Mouse (Mus musculus) forebrain, embryonic 13.5 days (tissue): ENCODE measurements around the gene Efna5. TPM values are rescaled to one million over a fixed set of nuclear protein-coding genes. Genes with fewer than 3 reads are reported as not detected.

ENCODE experiments used
- ATAC-seq: fragments of 200-750 bp; cut with Nextera tagmentation; 2 replicates; pipeline ENCODE4 v1.8.0; 2017
- H3K27ac ChIP-seq: fragments of 300-500 bp; sonication (generic); 2 replicates; pipeline ENCODE4 v1.5.1; 2015; ENCODE audit warnings: inconsistent platforms, mild to moderate bottlenecking, moderate library complexity
- H3K27me3 ChIP-seq: fragments of 300-500 bp; sonication (generic); 2 replicates; pipeline ENCODE4 v1.6.1; 2015; ENCODE audit warnings: mild to moderate bottlenecking, inconsistent platforms
- H3K36me3 ChIP-seq: fragments of 300-500 bp; sonication (generic); 2 replicates; pipeline ENCODE4 v1.6.1; 2015; ENCODE audit warnings: mild to moderate bottlenecking, inconsistent platforms; ENCODE audit not compliant: poor library complexity, severe bottlenecking
- H3K4me1 ChIP-seq: fragments of 300-500 bp; sonication (generic); 2 replicates; pipeline ENCODE4 v1.6.1; 2015; ENCODE audit warnings: inconsistent platforms
- H3K4me2 ChIP-seq: fragments of 300-500 bp; sonication (generic); 2 replicates; pipeline ENCODE4 v1.6.1; 2015; ENCODE audit warnings: inconsistent platforms, mild to moderate bottlenecking, moderate library complexity
- H3K4me3 ChIP-seq: fragments of 300-500 bp; sonication (generic); 2 replicates; pipeline ENCODE4 v1.5.1; 2015; ENCODE audit warnings: mild to moderate bottlenecking, inconsistent platforms
- H3K9ac ChIP-seq: fragments of 300-500 bp; sonication (generic); 2 replicates; pipeline ENCODE4 v1.6.1; 2015; ENCODE audit warnings: mild to moderate bottlenecking, inconsistent platforms
- H3K9me3 ChIP-seq: fragments of 300-500 bp; sonication (generic); replicated peaks from 2 replicates; pipeline ENCODE4 v1.6.1; 2016; ENCODE audit warnings: inconsistent platforms
- WGBS: fragments of 180-500 bp; shearing (Covaris S2); methylation state at CpG from one replicate; pipeline ENCODE4 v1.1.7; 2015; 5-methylcytosine and 5-hydroxymethylcytosine counted together
- polyA plus RNA-seq: library from polyadenylated mRNA; unstranded; fragments of >200 nt; fragmentation: Nextera tagmentation; extraction: Ambion mirVana; gene quantifications from 2 replicates; pipeline ENCODE4 v1.2.1, GENCODE M21; 2015

Gene Efna5
- polyA plus RNA-seq, 1 experiment from 2014 or later: 27.2 TPM

DNA sequence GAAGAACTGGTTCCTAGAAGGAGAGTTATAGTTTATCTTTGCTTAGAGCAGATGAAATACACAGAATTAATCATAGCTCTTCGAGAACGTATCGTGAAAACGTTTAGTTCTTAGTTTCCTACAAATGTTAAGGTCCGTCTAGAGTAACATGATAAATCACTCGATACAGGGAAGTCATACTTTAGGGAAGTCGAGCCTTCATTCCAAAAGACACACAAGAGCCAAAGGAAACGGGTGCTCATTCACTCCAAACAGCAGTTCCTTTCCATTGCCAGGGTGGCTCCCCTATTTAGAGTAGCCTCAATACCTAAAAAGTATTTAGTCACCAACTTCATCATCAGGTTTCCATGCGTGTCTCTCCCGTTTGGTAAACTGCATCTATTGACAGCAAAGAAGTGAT is 64.2 kb downstream of the Efna5 start:
- Histone ChIP-seq H3K4me3 (no peak overlapping the region), H3K36me3 (no peaks in the 10 kb centered on the region), H3K4me2 (no peak overlapping the region), H3K4me1 (peaks cover 19% of the 10 kb centered on the region; the same call in 1 of the 2 replicates), H3K9me3 (no peaks in the 10 kb centered on the region), H3K27ac (no peak overlapping the region), H3K27me3 (no peaks in the 10 kb centered on the region), H3K9ac (no peak overlapping the region)
- ATAC-seq: no peak
- 86% methylated on average over 10 of the region's 10 CpGs for WGBS

GRCm38 (mm10) chr17:62813461-62813860 is 67.7 kb downstream of the Efna5 start:
- 89% methylated on average over 6 of the region's 6 CpGs for WGBS

GRCm38 (mm10) chr17:62807891-62808290 is 73.2 kb downstream of the Efna5 start:
- 90% methylated on average over 4 of the region's 4 CpGs for WGBS
- no peaks in the 10 kb centered on the region for H3K4me1 ChIP-seq
- H3K4me2 ChIP-seq: no peak overlapping the region
- no peaks in the 10 kb centered on the region for H3K36me3 ChIP-seq
- no peak overlapping the region for H3K4me3 ChIP-seq
- H3K9me3 ChIP-seq: no peaks in the 10 kb centered on the region
- H3K27me3 ChIP-seq: no peaks in the 10 kb centered on the region
- ATAC-seq: no peak
- no peak overlapping the region for H3K9ac ChIP-seq
- no peak overlapping the region for H3K27ac ChIP-seq

More at GRCm38 (mm10) chr17:62813461-62813860, 67.7 kb downstream of the Efna5 start:
- no peaks in the 10 kb centered on the region for H3K36me3 ChIP-seq
- H3K4me1 ChIP-seq: peaks cover 7% of the 10 kb centered on the region; the same call in 1 of the 2 replicates
- H3K4me2 ChIP-seq: no peak overlapping the region
- H3K27ac ChIP-seq: no peak overlapping the region
- H3K27me3 ChIP-seq: no peaks in the 10 kb centered on the region
- ATAC-seq: no peak
- no peak overlapping the region for H3K4me3 ChIP-seq
- no peak overlapping the region for H3K9ac ChIP-seq
- H3K9me3 ChIP-seq: no peaks in the 10 kb centered on the region

DNA sequence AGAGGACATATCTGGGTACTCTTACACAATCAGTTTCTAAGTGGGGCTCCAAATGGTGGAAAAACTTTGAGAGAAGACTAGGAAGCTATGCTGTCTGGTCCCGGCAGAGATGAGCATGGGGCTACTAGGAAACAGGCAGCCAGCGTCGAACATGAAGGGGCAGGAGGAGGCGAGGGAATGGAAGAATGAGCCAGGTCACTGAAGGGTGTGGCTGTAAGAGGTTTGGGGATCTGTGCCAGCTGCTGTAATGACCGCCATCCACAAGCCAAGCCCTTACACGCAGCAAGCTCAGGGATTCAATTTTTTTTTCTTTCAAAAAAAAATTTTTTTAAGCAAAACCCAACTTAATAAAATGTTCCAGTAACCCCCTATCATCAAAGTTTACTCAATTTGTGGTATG is 74.5 kb downstream of the Efna5 start:
- no peak for ATAC-seq
- Histone ChIP-seq H3K4me3 (no peak overlapping the region), H3K36me3 (no peaks in the 10 kb centered on the region), H3K9ac (no peak overlapping the region), H3K27ac (no peak overlapping the region), H3K27me3 (no peaks in the 10 kb centered on the region), H3K4me2 (no peak overlapping the region), H3K9me3 (no peaks in the 10 kb centered on the region), H3K4me1 (no peaks in the 10 kb centered on the region)
- WGBS: 92% methylated on average over 6 of the region's 6 CpGs

DNA sequence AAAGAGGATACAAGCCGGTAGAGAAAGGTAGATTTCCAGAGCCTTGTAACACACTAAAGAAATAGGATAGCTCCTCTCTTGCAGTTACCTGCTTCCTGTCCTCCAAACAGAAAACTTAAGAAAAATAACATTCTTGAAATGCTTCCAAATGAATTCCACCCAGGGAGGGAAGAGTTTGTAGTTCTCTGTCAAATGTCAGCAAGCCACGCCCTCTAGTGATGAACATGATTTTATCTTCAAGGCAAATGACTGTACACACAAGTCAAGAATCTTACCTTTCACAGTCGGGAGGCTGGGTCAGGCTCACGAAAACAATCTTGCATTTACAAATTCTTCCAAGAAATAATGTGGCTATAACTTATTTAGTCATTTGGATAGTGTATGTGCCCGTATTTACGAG is 78.4 kb downstream of the Efna5 start:
- Histone ChIP-seq H3K27me3 (no peaks in the 10 kb centered on the region), H3K9ac (no peak overlapping the region), H3K4me1 (no peaks in the 10 kb centered on the region), H3K9me3 (no peaks in the 10 kb centered on the region), H3K4me3 (no peak overlapping the region), H3K27ac (no peak overlapping the region), H3K4me2 (no peak overlapping the region), H3K36me3 (no peaks in the 10 kb centered on the region)
- no peak for ATAC-seq
- 89% methylated on average over 6 of the region's 6 CpGs for WGBS

DNA sequence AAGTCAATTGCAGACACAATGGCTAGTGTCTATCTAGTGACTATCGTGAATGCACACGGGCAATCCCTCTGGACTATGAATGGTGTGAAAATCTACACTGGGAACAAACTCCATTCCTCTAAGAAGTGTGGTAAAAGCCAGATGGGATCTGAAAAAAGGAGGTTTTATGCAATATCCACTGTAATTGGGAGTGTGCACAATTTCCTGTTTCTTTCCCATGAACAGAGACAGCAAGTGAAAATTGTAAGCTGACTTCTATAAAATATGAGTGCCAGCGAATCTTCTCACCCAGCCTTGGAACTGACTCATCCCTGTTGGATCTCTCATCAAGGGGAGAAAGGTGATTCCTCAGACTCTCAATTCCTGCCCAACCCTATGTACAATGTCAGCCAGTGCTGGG is 83.8 kb downstream of the Efna5 start:
- no peaks in the 10 kb centered on the region for H3K9me3 ChIP-seq
- no peak for ATAC-seq
- no peaks in the 10 kb centered on the region for H3K36me3 ChIP-seq
- no peak overlapping the region for H3K4me2 ChIP-seq
- H3K4me3 ChIP-seq: no peak overlapping the region
- H3K27ac ChIP-seq: no peak overlapping the region
- H3K9ac ChIP-seq: no peak overlapping the region
- H3K27me3 ChIP-seq: no peaks in the 10 kb centered on the region
- H3K4me1 ChIP-seq: no peaks in the 10 kb centered on the region
- WGBS: 90% methylated on average over 3 of the region's 3 CpGs

DNA sequence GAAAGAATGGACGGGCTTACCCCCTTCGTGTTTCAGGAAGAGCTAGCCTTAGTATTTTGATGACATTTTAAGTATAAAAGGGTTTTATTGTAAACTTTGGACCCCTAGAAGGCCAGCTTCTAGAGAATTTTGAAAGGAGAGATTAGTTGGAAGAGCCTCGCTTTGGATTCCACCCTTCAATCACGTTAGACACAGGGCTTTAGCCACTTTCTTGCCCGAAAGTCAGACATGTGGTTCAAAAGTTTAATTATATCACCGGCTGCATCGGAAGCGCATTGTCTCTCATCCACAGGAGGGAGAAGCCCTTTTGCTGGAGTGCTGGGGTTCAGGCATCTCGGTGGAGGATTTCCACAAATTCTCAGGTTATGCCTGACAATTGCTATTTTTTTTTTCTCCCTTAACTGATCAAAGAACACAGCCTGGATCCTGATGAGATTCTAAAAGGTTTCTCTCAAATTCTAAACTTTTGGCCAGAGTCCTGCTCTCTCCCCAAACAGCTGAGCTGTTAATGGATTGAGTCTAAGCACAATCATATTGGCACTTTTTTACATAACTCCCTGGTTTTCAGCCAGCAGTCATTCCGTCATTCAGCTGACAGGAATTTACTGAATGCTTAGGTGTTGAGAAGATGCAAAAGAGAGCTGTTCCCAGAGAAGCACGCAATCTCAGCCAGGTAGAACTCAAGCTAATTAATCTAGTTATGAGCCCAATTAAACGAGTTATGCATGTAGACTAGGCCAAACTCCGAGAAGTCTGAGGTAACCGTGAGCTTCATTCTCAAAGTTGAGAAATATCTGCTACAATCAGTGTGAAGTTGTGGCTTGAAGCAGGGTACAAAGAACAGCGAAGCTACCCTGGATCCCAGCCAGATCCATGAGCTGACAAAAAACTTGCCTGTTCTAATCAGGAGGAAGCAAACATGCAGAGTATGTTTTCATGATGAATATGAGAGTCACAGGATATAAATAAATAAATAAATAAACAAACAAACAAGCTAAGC is 91.5 kb downstream of the Efna5 start:
- H3K27ac ChIP-seq: no peak overlapping the region
- H3K9ac ChIP-seq: no peak overlapping the region
- ATAC-seq: peak; percentile 17; the same call in 1 of the 2 replicates
- no peaks in the 10 kb centered on the region for H3K9me3 ChIP-seq
- peaks cover 9% of the 10 kb centered on the region for H3K27me3 ChIP-seq
- H3K36me3 ChIP-seq: no peaks in the 10 kb centered on the region
- peaks cover 26% of the 10 kb centered on the region for H3K4me1 ChIP-seq
- 13% methylated on average over 15 of the region's 15 CpGs for WGBS
- H3K4me2 ChIP-seq: peak overlapping the region; percentile 19
- no peak overlapping the region for H3K4me3 ChIP-seq

GRCm38 (mm10) chr17:62788783-62789182 is 92.3 kb downstream of the Efna5 start:
- no peak overlapping the region for H3K27ac ChIP-seq
- peaks cover 32% of the 10 kb centered on the region for H3K4me1 ChIP-seq
- no peak for ATAC-seq
- peaks cover 9% of the 10 kb centered on the region for H3K27me3 ChIP-seq
- 6% methylated on average over 6 of the region's 6 CpGs for WGBS
- H3K4me2 ChIP-seq: peak overlapping the region; percentile 19
- no peaks in the 10 kb centered on the region for H3K9me3 ChIP-seq
- no peak overlapping the region for H3K4me3 ChIP-seq
- no peak overlapping the region for H3K9ac ChIP-seq
- no peaks in the 10 kb centered on the region for H3K36me3 ChIP-seq

GRCm38 (mm10) chr17:62787855-62788254 is 93.3 kb downstream of the Efna5 start:
- Histone ChIP-seq H3K9ac (no peak overlapping the region), H3K4me1 (peaks cover 32% of the 10 kb centered on the region), H3K4me3 (no peak overlapping the region), H3K4me2 (no peak overlapping the region), H3K27ac (no peak overlapping the region), H3K27me3 (peaks cover 9% of the 10 kb centered on the region), H3K36me3 (no peaks in the 10 kb centered on the region), H3K9me3 (no peaks in the 10 kb centered on the region)
- no peak for ATAC-seq
- 21% methylated on average over 3 of the region's 3 CpGs for WGBS

DNA sequence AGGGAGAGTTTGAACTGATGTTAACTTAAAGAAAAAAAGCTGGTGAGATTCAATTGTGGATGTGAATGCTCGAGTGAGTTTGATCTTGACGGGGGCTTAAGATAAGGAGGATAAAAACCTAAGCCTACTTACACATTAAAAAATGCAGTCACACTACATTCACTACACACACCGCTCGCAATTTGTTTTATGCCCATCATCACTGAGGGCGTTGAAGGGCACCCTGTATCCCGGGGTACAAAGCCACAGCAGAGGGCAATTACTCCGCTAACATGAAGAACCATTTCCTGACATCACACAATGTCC is 94.6 kb downstream of the Efna5 start:
- Histone ChIP-seq H3K4me1 (peaks cover 37% of the 10 kb centered on the region), H3K27me3 (peaks cover 9% of the 10 kb centered on the region), H3K36me3 (no peaks in the 10 kb centered on the region), H3K27ac (no peak overlapping the region), H3K9ac (no peak overlapping the region), H3K9me3 (no peaks in the 10 kb centered on the region), H3K4me2 (no peak overlapping the region), H3K4me3 (no peak overlapping the region)
- no peak for ATAC-seq
- WGBS: 15% methylated on average over 7 of the region's 7 CpGs

GRCm38 (mm10) chr17:62785781-62786601 is 95.1 kb downstream of the Efna5 start:
- 46% methylated on average over 4 of the region's 4 CpGs for WGBS
- no peaks in the 10 kb centered on the region for H3K9me3 ChIP-seq
- H3K27me3 ChIP-seq: peaks cover 9% of the 10 kb centered on the region
- H3K4me3 ChIP-seq: no peak overlapping the region
- peaks cover 37% of the 10 kb centered on the region for H3K4me1 ChIP-seq
- no peak overlapping the region for H3K9ac ChIP-seq
- H3K27ac ChIP-seq: no peak overlapping the region
- no peak for ATAC-seq
- H3K36me3 ChIP-seq: no peaks in the 10 kb centered on the region
- no peak overlapping the region for H3K4me2 ChIP-seq
